Mouse (Mus musculus): ENCODE measurements around the gene Axdnd1.

GRCm38 (mm10) chr1:156273647-156274046 lies 147.3 kb downstream of the Axdnd1 start:
- TF ChIP-seq CTCF (IDR thresholded peaks at IDR 0.05; ENCODE audit: extremely low read depth, insufficient read depth, insufficient read length, insufficient replicate concordance) (no peak), POLR2A (IDR thresholded peaks at IDR 0.05; ENCODE audit: low read depth, low read length) (no peak)
